Mouse (Mus musculus): Measurements from ENCODE around the gene Tap1. TPM values are rescaled to one million over a fixed set of nuclear protein-coding genes. Genes with fewer than 3 reads are reported as not detected.
"Not testable (repeated sequence)": the region's sequence is repeated elsewhere in the genome, so short reads cannot be mapped to it uniquely, and the experiment has no call there.

Gene Tap1
- total and polyA plus RNA-seq, 3 experiments, result 30.7 to 46.6 TPM; not detected in 1

- Histone ChIP-seq H3K79me2 (ENCODE audit: control insufficient read depth, insufficient read depth, low read length, poor library complexity) (no peaks in the 10 kb centered on the region), H3K36me3 (ENCODE audit: control insufficient read depth in 1 of 2, insufficient read depth in 2 of 2, low read length in 2 of 2) (peaks cover 0 to 18% of the 10 kb centered on the region in 2 experiments; a peak in 2 of 4 replicates), H3K4me3 (ENCODE audit: control insufficient read depth in 1 of 2, insufficient read depth in 1 of 2, low read depth in 2 of 2, low read length in 2 of 2) (peak overlapping the region; percentile 1 to 26; a peak in 2 of 4 replicates), H3K27me3 (ENCODE audit: control insufficient read depth in 1 of 2, insufficient read depth in 2 of 2, low read length in 2 of 2) (no peaks in the 10 kb centered on the region), H3K27ac (ENCODE audit: control insufficient read depth, low read depth, low read length) (peak overlapping the region; percentile 59), H3K4me1 (ENCODE audit: control insufficient read depth in 1 of 2, insufficient read depth in 2 of 2, low read length in 2 of 2) (peaks cover 5 to 20% of the 10 kb centered on the region in 2 experiments), H3K9ac (ENCODE audit: control insufficient read depth, low read depth, low read length, poor library complexity, severe bottlenecking) (peak overlapping the region; percentile 6), H3K9me3 (replicated peaks; ENCODE audit: insufficient read depth, low read length) (no peaks in the 10 kb centered on the region)
- DNase-seq (ENCODE audit: low read depth, low spot score), result peak; percentile 62
- peak; percentile 59; the same call in 1 of the 2 replicates for TF ChIP-seq TBP (IDR thresholded peaks at IDR 0.05; ENCODE audit: low read depth, low read length)
- TF ChIP-seq TCF12 (IDR thresholded peaks at IDR 0.05; ENCODE audit: low read depth, low read length), result no peak
Observed at GRCm38 (mm10) chr17:34218675-34219074, 31.3 kb downstream of the Tap1 start.

GRCm38 (mm10) chr17:34219096-34219495 is 31.7 kb downstream of the Tap1 start:
- H3K79me2 ChIP-seq (ENCODE audit: control insufficient read depth, insufficient read depth, low read length, poor library complexity); H3K9me3 ChIP-seq (replicated peaks; ENCODE audit: insufficient read depth, low read length); H3K4me3 ChIP-seq (ENCODE audit: control insufficient read depth in 1 of 2, insufficient read depth in 1 of 2, low read depth in 2 of 2, low read length in 2 of 2); H3K27me3 ChIP-seq (ENCODE audit: control insufficient read depth in 1 of 2, insufficient read depth in 2 of 2, low read length in 2 of 2): not testable (repeated sequence)
- peak; percentile 72 for DNase-seq (ENCODE audit: low read depth, low spot score)
- peaks cover 5 to 20% of the 10 kb centered on the region in 2 experiments for H3K4me1 ChIP-seq (ENCODE audit: control insufficient read depth in 1 of 2, insufficient read depth in 2 of 2, low read length in 2 of 2)
- TF ChIP-seq RAD21 (IDR thresholded peaks at IDR 0.05; ENCODE audit: low read depth, low read length), result peak; percentile 61
- TF ChIP-seq CTCF (IDR thresholded peaks at IDR 0.05 in 2 of 3, conservative IDR thresholded peaks at IDR 0.05 in 1 of 3; ENCODE audit: control insufficient read depth in 1 of 3, insufficient read depth in 1 of 3, low read depth in 2 of 3, low read length in 3 of 3, poor library complexity in 1 of 3, severe bottlenecking in 1 of 3), result peak; percentile 54 to 90 (median 67)
- TF ChIP-seq ZC3H11A (IDR thresholded peaks at IDR 0.05; ENCODE audit: low read depth, low read length), result peak; percentile 69
- peak; percentile 15; the same call in 1 of the 2 replicates for TF ChIP-seq MXI1 (IDR thresholded peaks at IDR 0.05; ENCODE audit: low read depth, low read length)
- TF ChIP-seq SMC3 (IDR thresholded peaks at IDR 0.05; ENCODE audit: low read depth, low read length), result peak; percentile 71
- peaks cover 0 to 18% of the 10 kb centered on the region in 2 experiments; a peak in 2 of 4 replicates for H3K36me3 ChIP-seq (ENCODE audit: control insufficient read depth in 1 of 2, insufficient read depth in 2 of 2, low read length in 2 of 2)
- H3K27ac ChIP-seq (ENCODE audit: control insufficient read depth, low read depth, low read length), result peak overlapping the region; percentile 59; the same call in 1 of the 2 replicates
- peak overlapping the region; percentile 6; the same call in 1 of the 2 replicates for H3K9ac ChIP-seq (ENCODE audit: control insufficient read depth, low read depth, low read length, poor library complexity, severe bottlenecking)

GRCm38 (mm10) chr17:34219801-34220200 is 32.4 kb downstream of the Tap1 start:
- not testable (repeated sequence) for H3K9ac ChIP-seq (ENCODE audit: control insufficient read depth, low read depth, low read length, poor library complexity, severe bottlenecking); H3K4me3 ChIP-seq (ENCODE audit: control insufficient read depth in 1 of 2, insufficient read depth in 1 of 2, low read depth in 2 of 2, low read length in 2 of 2); H3K27me3 ChIP-seq (ENCODE audit: control insufficient read depth in 1 of 2, insufficient read depth in 2 of 2, low read length in 2 of 2); H3K79me2 ChIP-seq (ENCODE audit: control insufficient read depth, insufficient read depth, low read length, poor library complexity); H3K9me3 ChIP-seq (replicated peaks; ENCODE audit: insufficient read depth, low read length); DNase-seq (ENCODE audit: low read depth, low spot score); H3K27ac ChIP-seq (ENCODE audit: control insufficient read depth, low read depth, low read length)
- Histone ChIP-seq H3K4me1 (ENCODE audit: control insufficient read depth in 1 of 2, insufficient read depth in 2 of 2, low read length in 2 of 2) (peaks cover 5 to 20% of the 10 kb centered on the region in 2 experiments), H3K36me3 (ENCODE audit: control insufficient read depth in 1 of 2, insufficient read depth in 2 of 2, low read length in 2 of 2) (peaks cover 0 to 18% of the 10 kb centered on the region in 2 experiments; a peak in 2 of 4 replicates)

- not testable (repeated sequence) for H3K79me2 ChIP-seq (ENCODE audit: control insufficient read depth, insufficient read depth, low read length, poor library complexity); H3K27me3 ChIP-seq (ENCODE audit: control insufficient read depth in 1 of 2, insufficient read depth in 2 of 2, low read length in 2 of 2); DNase-seq (ENCODE audit: low read depth, low spot score); H3K9me3 ChIP-seq (replicated peaks; ENCODE audit: insufficient read depth, low read length); H3K4me3 ChIP-seq (ENCODE audit: control insufficient read depth in 1 of 2, insufficient read depth in 1 of 2, low read depth in 2 of 2, low read length in 2 of 2); H3K9ac ChIP-seq (ENCODE audit: control insufficient read depth, low read depth, low read length, poor library complexity, severe bottlenecking); H3K27ac ChIP-seq (ENCODE audit: control insufficient read depth, low read depth, low read length)
- peaks cover 5 to 20% of the 10 kb centered on the region in 2 experiments for H3K4me1 ChIP-seq (ENCODE audit: control insufficient read depth in 1 of 2, insufficient read depth in 2 of 2, low read length in 2 of 2)
- peaks cover 0 to 18% of the 10 kb centered on the region in 2 experiments; a peak in 2 of 4 replicates for H3K36me3 ChIP-seq (ENCODE audit: control insufficient read depth in 1 of 2, insufficient read depth in 2 of 2, low read length in 2 of 2)
Observed at GRCm38 (mm10) chr17:34220401-34220800, 33.0 kb downstream of the Tap1 start.
